Mouse (Mus musculus) ES-CJ7 (cell line): ENCODE results near the gene Gng7.

Experiments used
- DNase-seq: peaks from one replicate; pipeline ENCODE4 v3.0.0; 2011; ENCODE audit warnings: low read depth, low spot score

Gng7 gene

GRCm38 (mm10) chr10:80901409-80902272 is 113.1 kb downstream of the Gng7 start:
- no peak for DNase-seq

- DNase-seq = peak; percentile 100
These were observed 114.2 kb downstream of the Gng7 start, which contains the start of gene Timm13 for GRCm38 (mm10) chr10:80900318-80901247. Gene Timm13, minus strand, starts transcription at chr10:80900969.

- no peak for DNase-seq
These were observed 115.0 kb downstream of the Gng7 start for GRCm38 (mm10) chr10:80899591-80900317.

GRCm38 (mm10) chr10:80899074-80899473 is 115.7 kb downstream of the Gng7 start:
- DNase-seq = no peak
